Mouse (Mus musculus): ENCODE measurements around the gene Itm2b.

DNA sequence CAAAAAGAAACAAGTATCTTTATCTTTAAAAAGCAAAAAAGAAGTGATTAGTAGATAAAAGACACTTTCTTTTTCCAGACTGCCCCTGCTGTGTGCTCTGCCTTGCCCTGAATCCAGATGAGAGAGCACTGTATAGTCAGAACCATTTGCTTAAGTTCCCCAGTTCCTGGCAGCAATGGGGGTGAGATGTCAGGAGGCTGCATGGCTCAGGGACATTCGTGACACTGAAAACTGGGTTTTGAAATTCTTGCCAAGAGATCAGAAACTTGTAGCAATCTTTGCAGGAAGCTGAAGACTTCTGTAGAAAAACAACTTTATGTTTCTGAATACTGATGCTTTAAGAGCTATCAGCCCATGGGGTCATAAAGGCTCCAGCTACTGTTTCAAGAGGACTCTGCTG is 35.1 kb downstream of the Itm2b start:
- TF ChIP-seq POLR2A (IDR thresholded peaks at IDR 0.05; ENCODE audit: low read depth, low read length) (no peak), ZKSCAN1 (IDR thresholded peaks at IDR 0.05; ENCODE audit: borderline replicate concordance, low read depth, low read length) (no peak), EP300 (IDR thresholded peaks at IDR 0.05; ENCODE audit: low read length) (no peak), MEF2A (IDR thresholded peaks at IDR 0.05; ENCODE audit: borderline replicate concordance, low read depth, low read length) (no peak), MYC (IDR thresholded peaks at IDR 0.05; ENCODE audit: low read depth, low read length) (no peak), ELF1 (IDR thresholded peaks at IDR 0.05; ENCODE audit: low read depth, low read length) (no peak), MXI1 (IDR thresholded peaks at IDR 0.05; ENCODE audit: low read depth, low read length) (no peak), ZMIZ1 (IDR thresholded peaks at IDR 0.05; ENCODE audit: low read depth, low read length) (no peak), RAD21 (IDR thresholded peaks at IDR 0.05; ENCODE audit: low read depth, low read length) (no peak), CTCF (conservative IDR thresholded peaks at IDR 0.05 in 1 of 2, IDR thresholded peaks at IDR 0.05 in 1 of 2; ENCODE audit: low read depth in 2 of 2, low read length in 2 of 2) (no peak), SIN3A (IDR thresholded peaks at IDR 0.05; ENCODE audit: low read length) (no peak), PAX5 (IDR thresholded peaks at IDR 0.05; ENCODE audit: low read length) (no peak), GABPA (IDR thresholded peaks at IDR 0.05; ENCODE audit: insufficient replicate concordance, low read depth, low read length) (no peak), MAFK (IDR thresholded peaks at IDR 0.05; ENCODE audit: insufficient replicate concordance, low read length) (no peak)

Measured in CH12.LX (cell line).